Mouse (Mus musculus) colon, adult 2 months (tissue): ENCODE results near the gene Olfr1346. TPM values are rescaled to one million over a fixed set of nuclear protein-coding genes. Genes with fewer than 3 reads are reported as not detected.

Experiments used
- polyA plus RNA-seq: library from polyadenylated mRNA; depleted of rRNA; stranded (reverse); fragments of >200 nt; gene quantifications from 2 replicates; pipeline ENCODE4 v1.2.3, GENCODE M21; 2012; rRNA removed

Olfr1346 gene
- not detected in 2 replicates for polyA plus RNA-seq

GRCm38 (mm10) chr7:6466951-6467350 is at the start of gene Olfr1346:
Gene Olfr1346, plus strand, starts transcription at chr7:6467101.

GRCm38 (mm10) chr7:6438388-6438787 is 28.5 kb upstream of the Olfr1346 start, which contains the start of gene Olfr1344:
Gene Olfr1344, plus strand, starts transcription at chr7:6438688.

GRCm38 (mm10) chr7:6455868-6456267 is 11.0 kb upstream of the Olfr1346 start, which contains the start of gene Olfr1336:
Gene Olfr1336, plus strand, starts transcription at chr7:6456168.

GRCm38 (mm10) chr7:6486841-6487240 is 19.9 kb downstream of the Olfr1346 start, which contains the start of gene Olfr5:
Gene Olfr5, minus strand, starts transcription at chr7:6486941.

GRCm38 (mm10) chr7:6499655-6500054 is 32.8 kb downstream of the Olfr1346 start, which contains the start of gene Olfr1347:
Gene Olfr1347, minus strand, starts transcription at chr7:6499755.

GRCm38 (mm10) chr7:6508648-6509047 is 41.7 kb downstream of the Olfr1346 start, which contains the start of gene Olfr1348:
Gene Olfr1348, minus strand, starts transcription at chr7:6508748.

GRCm38 (mm10) chr7:6522850-6523249 is 55.9 kb downstream of the Olfr1346 start, which contains the start of gene Olfr1349:
Gene Olfr1349, minus strand, starts transcription at chr7:6522950.

Other genes starting within 250 kb of the Olfr1346 start
- gene Zscan5b, start 244.8 kb upstream of the Olfr1346 start, polyA plus RNA-seq: not detected in 2 replicates
- gene Epp13, start 214.4 kb upstream of the Olfr1346 start, polyA plus RNA-seq: not detected in 2 replicates
- gene Zfp667, start 180.5 kb upstream of the Olfr1346 start, polyA plus RNA-seq: 0.24 and 0.28 TPM in 2 replicates
- gene Zfp583, start 135.8 kb upstream of the Olfr1346 start, polyA plus RNA-seq: 0.03 and 0.54 TPM in 2 replicates
- gene Gm3854, start 123.3 kb upstream of the Olfr1346 start, polyA plus RNA-seq: 0.03 TPM in 1 of 2 replicates, not detected in the other
- gene Zfp78, start 103.8 kb upstream of the Olfr1346 start, polyA plus RNA-seq: 0.07 and 0.22 TPM in 2 replicates
- gene Zfp28, start 83.8 kb upstream of the Olfr1346 start, polyA plus RNA-seq: 0.64 and 0.69 TPM in 2 replicates
- not detected in 2 replicates for gene Smim17, start 68.4 kb upstream of the Olfr1346 start, polyA plus RNA-seq
- not detected in 2 replicates for gene Gm20715, start 56.8 kb upstream of the Olfr1346 start, polyA plus RNA-seq
- not detected in 2 replicates for gene Olfr1344, start 28.4 kb upstream of the Olfr1346 start, polyA plus RNA-seq
- gene Olfr1336, start 10.9 kb upstream of the Olfr1346 start, polyA plus RNA-seq: not detected in 2 replicates
- gene Olfr5, start 19.8 kb downstream of the Olfr1346 start, polyA plus RNA-seq: not detected in 2 replicates
- gene Olfr1347, start 32.7 kb downstream of the Olfr1346 start, polyA plus RNA-seq: not detected in 2 replicates
- not detected in 2 replicates for gene Olfr1348, start 41.6 kb downstream of the Olfr1346 start, polyA plus RNA-seq
- not detected in 2 replicates for gene Olfr1349, start 55.8 kb downstream of the Olfr1346 start, polyA plus RNA-seq
- gene Olfr1350, start 97.7 kb downstream of the Olfr1346 start, polyA plus RNA-seq: not detected in 2 replicates
- 0.03 TPM in 1 of 2 replicates, not detected in the other for gene Zim1, start 229.3 kb downstream of the Olfr1346 start, polyA plus RNA-seq